Mouse (Mus musculus) adrenal gland, postnatal 25 days (tissue): ENCODE results near the gene Tmtc1. TPM values are rescaled to one million over a fixed set of nuclear protein-coding genes. Genes with fewer than 3 reads are reported as not detected.

ENCODE experiments used
- DNase-seq: peaks from one replicate; pipeline ENCODE4 v3.0.0; 2021; ENCODE audit warnings: mixed read lengths
- total RNA-seq: library from RNA; stranded (reverse); gene quantifications from 2 replicates; pipeline ENCODE4 v1.2.3, GENCODE M21; 2021

Tmtc1 gene
- total RNA-seq, 1 experiment from 2014 or later = 13.1 TPM

- DNase-seq = no peak
These were observed 77.1 kb downstream of the Tmtc1 start for GRCm38 (mm10) chr6:148367094-148367539.

GRCm38 (mm10) chr6:148366629-148367028, 77.6 kb downstream of the Tmtc1 start:
- no peak for DNase-seq

- no peak for DNase-seq
These were observed 81.0 kb downstream of the Tmtc1 start for GRCm38 (mm10) chr6:148363162-148363561.

GRCm38 (mm10) chr6:148362475-148362874, 81.7 kb downstream of the Tmtc1 start:
- DNase-seq = no peak

- DNase-seq = no peak
These were observed 84.8 kb downstream of the Tmtc1 start for GRCm38 (mm10) chr6:148359348-148359905.

GRCm38 (mm10) chr6:148358580-148359246, 85.5 kb downstream of the Tmtc1 start:
- no peak for DNase-seq

- no peak for DNase-seq
These were observed 88.0 kb downstream of the Tmtc1 start for GRCm38 (mm10) chr6:148356141-148356540.

GRCm38 (mm10) chr6:148354509-148355474, 89.4 kb downstream of the Tmtc1 start:
- DNase-seq = peak; percentile 69

- DNase-seq = no peak
These were observed 90.1 kb downstream of the Tmtc1 start for GRCm38 (mm10) chr6:148354151-148354508.

GRCm38 (mm10) chr6:148345001-148345400, 99.2 kb downstream of the Tmtc1 start:
- no peak for DNase-seq

- DNase-seq = no peak
These were observed 102.0 kb downstream of the Tmtc1 start for GRCm38 (mm10) chr6:148342191-148342590.

GRCm38 (mm10) chr6:148341765-148342164, 102.4 kb downstream of the Tmtc1 start:
- DNase-seq = no peak

GRCm38 (mm10) chr6:148338326-148338957, 105.7 kb downstream of the Tmtc1 start:
- no peak for DNase-seq

GRCm38 (mm10) chr6:148336290-148336955, 107.8 kb downstream of the Tmtc1 start:
- DNase-seq = no peak

GRCm38 (mm10) chr6:148331916-148332315, 112.3 kb downstream of the Tmtc1 start:
- DNase-seq = no peak

- DNase-seq = no peak
These were observed 114.2 kb downstream of the Tmtc1 start for GRCm38 (mm10) chr6:148329976-148330375.

- no peak for DNase-seq
These were observed 115.3 kb downstream of the Tmtc1 start for GRCm38 (mm10) chr6:148328928-148329327.

- DNase-seq = no peak
These were observed 116.1 kb downstream of the Tmtc1 start for GRCm38 (mm10) chr6:148328130-148328529.

- no peak for DNase-seq
These were observed 125.5 kb downstream of the Tmtc1 start for GRCm38 (mm10) chr6:148318736-148319135.

- DNase-seq = no peak
These were observed 128.6 kb downstream of the Tmtc1 start for GRCm38 (mm10) chr6:148315571-148316080.

GRCm38 (mm10) chr6:148315106-148315505, 129.1 kb downstream of the Tmtc1 start:
- no peak for DNase-seq

- no peak for DNase-seq
These were observed 133.2 kb downstream of the Tmtc1 start for GRCm38 (mm10) chr6:148310981-148311380.
